Mouse (Mus musculus): ENCODE results near the gene Ado.

- TF ChIP-seq CTCF (IDR thresholded peaks at IDR 0.05; ENCODE audit: low read depth) = no peak
- no peak for TF ChIP-seq EP300 (IDR thresholded peaks at IDR 0.05; ENCODE audit: low read depth)
These were observed 9.4 kb downstream of the Ado start for GRCm38 (mm10) chr10:67539401-67539730.
